Mouse (Mus musculus) ES-E14 (cell line): ENCODE results near the gene Tbxas1.

Experiments used
- HCFC1 ChIP-seq: IDR thresholded peaks from 2 replicates; pipeline ENCODE4 v1.6.1; 2012; ENCODE audit warnings: low read length, inconsistent platforms, borderline replicate concordance; ENCODE audit not compliant: insufficient read depth
- MAFK ChIP-seq: IDR thresholded peaks from 2 replicates; pipeline ENCODE4 v1.6.1; 2014; ENCODE audit warnings: mild to moderate bottlenecking, low read depth, low read length, inconsistent platforms; ENCODE audit not compliant: insufficient read depth
- ZC3H11A ChIP-seq: IDR thresholded peaks from 2 replicates; pipeline ENCODE4 v1.6.1; 2012; ENCODE audit warnings: low read depth, mild to moderate bottlenecking, inconsistent platforms, low read length, borderline replicate concordance
- ZNF384 ChIP-seq: IDR thresholded peaks from 2 replicates; pipeline ENCODE4 v1.6.1; 2012; ENCODE audit warnings: low read depth, low read length, inconsistent platforms

GRCm38 (mm10) chr6:38884482-38884881 is 9.3 kb downstream of the Tbxas1 start:
- TF ChIP-seq ZNF384 = no peak
- no peak for TF ChIP-seq HCFC1
- no peak for TF ChIP-seq ZC3H11A
- TF ChIP-seq MAFK = no peak
